Mouse (Mus musculus) thymus, adult 2 months (tissue): ENCODE results near the gene Akap2.

Experiments used
- CTCF ChIP-seq: fragments of 200-500 bp; IDR thresholded peaks from 2 replicates; pipeline ENCODE4 v1.5.1; 2012; ENCODE audit warnings: mild to moderate bottlenecking, control low read depth, low read length, moderate library complexity, borderline replicate concordance; ENCODE audit not compliant: control insufficient read depth, poor library complexity, insufficient read depth; ENCODE audit errors: extremely low read depth
- POLR2A ChIP-seq: fragments of 200-500 bp; IDR thresholded peaks from 2 replicates; pipeline ENCODE4 v1.6.1; 2012; ENCODE audit warnings: mild to moderate bottlenecking, low read length, control low read depth, moderate library complexity; ENCODE audit not compliant: control insufficient read depth, poor library complexity, insufficient read depth; ENCODE audit errors: extremely low read depth

DNA sequence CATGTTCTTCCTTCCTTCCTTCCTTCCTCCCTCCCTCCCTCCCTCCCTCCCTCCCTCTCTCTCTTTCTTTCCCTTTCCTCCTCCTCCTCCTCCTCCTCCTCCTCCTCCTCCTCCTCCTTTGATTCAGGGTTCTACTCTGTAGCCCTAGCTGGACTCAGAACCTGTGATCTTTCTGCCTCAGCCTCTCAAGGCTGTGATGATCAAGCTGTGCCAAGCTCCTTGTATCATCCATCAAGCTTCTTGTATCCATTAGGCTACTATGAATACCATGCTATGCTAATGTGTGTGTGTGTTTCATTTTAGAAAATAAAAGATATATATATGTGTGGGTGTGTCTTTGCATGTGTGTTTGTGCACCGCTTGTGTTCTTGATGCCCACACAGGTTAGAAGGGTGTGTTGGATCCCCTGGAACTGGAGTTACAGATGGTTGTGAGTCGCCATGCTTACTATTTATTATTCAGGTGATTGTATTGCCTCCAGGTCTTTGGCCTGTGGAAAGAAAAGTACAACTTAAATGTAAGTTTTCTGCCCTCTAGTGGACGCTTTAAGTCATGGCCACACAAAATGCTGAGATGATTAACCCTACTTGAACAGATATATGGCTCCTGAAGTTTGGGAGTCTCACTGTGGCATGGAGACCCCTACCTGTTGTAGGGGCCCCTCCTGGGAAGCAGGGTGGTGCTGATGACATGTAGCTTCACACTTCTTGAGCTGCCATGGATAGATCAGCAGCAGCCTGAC is 210.2 kb downstream of the Akap2 start:
- TF ChIP-seq CTCF (no peak), POLR2A (no peak)
